Mouse (Mus musculus) forebrain, embryonic 10.5 days (tissue): ENCODE measurements around the gene Csmd2. TPM values are rescaled to one million over a fixed set of nuclear protein-coding genes. Genes with fewer than 3 reads are reported as not detected.

Experiments used
- DNase-seq: peaks from one replicate; pipeline ENCODE4 v3.0.0-alpha.2; 2017; ENCODE audit warnings: low spot score; ENCODE audit errors: extremely low spot score
- H3K27ac ChIP-seq: fragments of 300-500 bp; sonication (generic); 2 replicates; pipeline ENCODE4 v1.5.1; 2016; ENCODE audit warnings: mild to moderate bottlenecking
- H3K27me3 ChIP-seq: fragments of 300-500 bp; sonication (generic); 2 replicates; pipeline ENCODE4 v1.6.1; 2016; ENCODE audit warnings: mild to moderate bottlenecking; ENCODE audit not compliant: poor library complexity, severe bottlenecking
- H3K36me3 ChIP-seq: fragments of 300-500 bp; sonication (generic); replicated peaks from 2 replicates; pipeline ENCODE4 v1.6.1; 2016; ENCODE audit warnings: mild to moderate bottlenecking, moderate library complexity
- H3K4me1 ChIP-seq: fragments of 300-500 bp; sonication (generic); 2 replicates; pipeline ENCODE4 v1.6.1; 2016
- H3K4me3 ChIP-seq: fragments of 300-500 bp; sonication (generic); 2 replicates; pipeline ENCODE4 v1.5.1; 2016; ENCODE audit warnings: mild to moderate bottlenecking, moderate library complexity
- H3K9me3 ChIP-seq: fragments of 300-500 bp; sonication (generic); 2 replicates; pipeline ENCODE4 v1.6.1; 2016; ENCODE audit warnings: mild to moderate bottlenecking, moderate library complexity
- WGBS: fragments of 180-500 bp; shearing (Covaris S2); methylation state at CpG from one replicate; pipeline ENCODE4 v1.1.7; 2016; 5-methylcytosine and 5-hydroxymethylcytosine counted together
- polyA plus RNA-seq: library from polyadenylated mRNA; unstranded; fragments of >200 nt; fragmentation: Nextera tagmentation; extraction: Ambion mirVana; gene quantifications from 2 replicates; pipeline ENCODE4 v1.2.1, GENCODE M21; 2016

Gene Csmd2
- 0.34 and 0.40 TPM in 2 replicates for polyA plus RNA-seq

DNA sequence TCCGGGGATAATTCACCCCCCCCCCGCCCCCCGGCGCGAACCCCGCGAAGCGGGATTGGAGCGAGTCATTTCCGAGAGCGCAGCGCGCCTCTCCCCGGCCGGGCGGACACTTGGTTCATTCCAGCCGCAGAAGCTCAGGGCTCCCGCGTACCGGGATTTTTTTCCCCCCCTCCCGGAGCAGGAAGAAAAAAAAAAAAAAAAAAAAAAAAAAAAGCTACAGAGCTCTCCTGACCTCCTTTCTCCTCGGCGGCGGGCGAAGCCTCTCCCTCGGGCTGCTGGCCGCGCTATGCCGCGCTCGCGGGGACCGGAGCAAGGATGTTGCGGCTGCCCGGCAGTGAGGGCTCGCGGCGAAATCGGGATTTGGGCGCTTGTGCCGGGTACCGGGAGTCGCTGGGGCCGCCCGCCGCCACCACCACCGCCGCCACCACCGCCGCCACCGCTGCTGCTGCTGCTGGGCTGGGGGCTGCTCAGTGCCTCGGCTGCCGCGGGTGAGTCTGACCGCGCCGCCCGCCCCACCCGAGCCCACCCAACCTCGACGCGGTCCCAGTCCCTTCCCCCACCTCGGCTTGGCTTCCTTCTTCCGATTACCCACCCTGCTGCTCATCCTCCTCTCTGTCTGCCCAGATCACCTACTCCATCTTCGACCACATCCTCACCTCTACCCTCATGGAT, at the start of gene Csmd2:
Gene Csmd2, plus strand, starts transcription at position 74 of the 672 bp plus-strand sequence.
- no peaks in the 10 kb centered on the region for H3K9me3 ChIP-seq
- H3K36me3 ChIP-seq, result no peaks in the 10 kb centered on the region
- H3K4me1 ChIP-seq, result peaks cover 44% of the 10 kb centered on the region
- DNase-seq, result peak; percentile 47
- H3K4me3 ChIP-seq, result peak within 1 kb of the TSS; percentile 71
- peak within 1 kb of the TSS; percentile 83 for H3K27ac ChIP-seq
- WGBS, result 0% methylated on average over 62 of the region's 65 CpGs
- H3K27me3 ChIP-seq, result peaks cover 85% of the 10 kb centered on the region

DNA sequence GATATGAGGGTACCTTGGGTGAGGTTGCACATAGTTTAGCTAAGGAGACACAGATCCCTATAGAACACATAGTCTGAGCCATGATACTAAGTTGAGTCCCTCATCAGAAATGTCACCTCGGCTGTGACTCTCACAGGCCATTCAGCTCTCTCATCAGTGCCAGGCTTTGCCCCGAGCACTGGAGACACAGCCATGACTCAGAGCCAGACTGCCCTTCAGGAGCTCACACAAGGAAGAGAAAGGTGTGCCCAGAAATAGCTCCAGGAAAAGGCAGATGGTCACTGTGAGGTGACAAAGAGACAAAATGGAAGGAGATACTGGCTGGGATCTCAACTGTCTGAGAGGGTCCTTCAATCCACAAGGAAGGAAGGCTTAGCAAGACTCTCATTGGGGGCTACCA, 40.0 kb upstream of the Csmd2 start:
- no peak for DNase-seq
- H3K9me3 ChIP-seq, result no peaks in the 10 kb centered on the region
- no peak overlapping the region for H3K27ac ChIP-seq
- H3K36me3 ChIP-seq, result no peaks in the 10 kb centered on the region
- H3K4me1 ChIP-seq, result peaks cover 7% of the 10 kb centered on the region
- no peaks in the 10 kb centered on the region for H3K27me3 ChIP-seq
- no peak overlapping the region for H3K4me3 ChIP-seq
- 87% methylated on average over 2 of the region's 2 CpGs for WGBS

DNA sequence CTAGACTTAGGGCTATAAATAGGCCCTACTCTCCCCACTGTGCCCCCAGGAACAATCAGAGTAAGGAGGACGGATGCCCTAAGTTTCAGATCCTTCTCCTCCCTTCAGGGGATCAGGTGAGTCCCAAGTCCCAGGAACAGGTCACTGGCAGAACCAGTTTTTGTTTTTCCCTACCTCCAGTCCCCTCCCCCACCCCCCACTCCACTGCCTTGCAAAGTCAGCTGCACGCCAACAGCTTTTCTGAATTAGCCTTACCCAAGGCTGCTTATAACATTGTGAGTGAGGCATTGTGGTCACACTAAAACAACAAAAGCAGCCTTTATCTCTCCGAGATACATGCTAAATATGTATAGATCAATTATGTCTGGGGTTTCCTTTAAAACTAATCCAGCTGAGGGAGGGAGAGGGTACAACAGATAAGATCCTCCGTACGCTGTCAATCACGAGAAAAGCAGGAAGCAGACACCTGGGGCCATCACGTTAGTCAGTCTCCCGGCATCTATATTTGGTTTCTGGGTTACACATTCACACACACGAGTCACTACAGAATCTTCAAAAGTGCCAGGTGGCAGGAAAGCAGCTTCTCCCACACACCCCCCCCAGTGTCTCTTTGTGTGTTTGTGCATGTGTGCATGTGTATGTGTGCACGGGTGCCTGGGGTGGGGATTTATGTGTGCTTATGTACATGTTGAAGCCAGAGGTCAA, 34.5 kb upstream of the Csmd2 start:
- WGBS, result 65% methylated on average over 10 of the region's 10 CpGs
- Histone ChIP-seq H3K27ac (peak overlapping the region; percentile 25; the same call in 1 of the 2 replicates), H3K4me1 (peaks cover 14% of the 10 kb centered on the region), H3K36me3 (no peaks in the 10 kb centered on the region), H3K27me3 (no peaks in the 10 kb centered on the region), H3K4me3 (no peak overlapping the region), H3K9me3 (no peaks in the 10 kb centered on the region)
- no peak for DNase-seq

DNA sequence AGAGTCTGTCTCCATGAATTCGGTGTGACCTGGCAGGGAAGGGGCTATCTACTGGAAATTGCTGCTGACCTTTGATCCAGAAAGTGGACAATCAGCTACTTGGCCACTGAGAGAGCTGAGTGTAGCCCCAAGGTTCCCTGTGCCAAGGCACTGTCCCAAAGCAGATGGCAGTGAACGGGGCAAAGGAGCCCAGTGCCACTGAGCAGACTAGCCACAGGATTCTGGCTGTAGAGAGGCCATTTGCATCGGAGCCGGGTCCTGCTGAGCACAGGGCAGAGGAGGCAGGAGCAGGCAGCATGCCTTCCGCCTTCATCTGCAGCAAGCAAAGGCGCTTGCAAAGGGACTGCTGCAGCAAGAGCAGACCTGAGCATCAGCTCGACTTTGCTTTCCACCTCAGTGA, 18.6 kb upstream of the Csmd2 start:
- H3K27ac ChIP-seq, result no peak overlapping the region
- WGBS, result 17% methylated on average over 7 of the region's 7 CpGs
- no peaks in the 10 kb centered on the region for H3K36me3 ChIP-seq
- peaks cover 23% of the 10 kb centered on the region for H3K4me1 ChIP-seq
- H3K27me3 ChIP-seq, result peaks cover 50% of the 10 kb centered on the region
- no peaks in the 10 kb centered on the region for H3K9me3 ChIP-seq
- no peak for DNase-seq
- H3K4me3 ChIP-seq, result no peak overlapping the region

DNA sequence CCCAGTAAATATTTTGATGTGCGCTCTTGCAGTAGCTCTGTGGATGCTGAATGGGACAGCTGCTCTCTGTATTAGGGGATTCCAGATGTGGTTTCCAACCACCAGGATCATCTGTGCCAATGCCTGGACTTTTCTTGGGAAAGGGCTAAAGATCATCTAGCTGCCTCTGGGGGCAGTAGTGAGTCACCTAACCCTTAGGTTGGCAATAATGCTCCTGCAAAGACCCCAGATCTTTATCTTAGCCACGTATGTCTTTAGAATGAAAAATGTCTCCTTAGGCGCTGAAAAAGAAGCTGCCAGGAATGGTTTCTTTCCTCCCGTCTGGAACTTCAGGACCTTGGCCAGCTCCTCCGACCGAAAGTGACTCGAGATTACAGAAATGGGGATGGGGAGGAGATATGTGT, 17.6 kb upstream of the Csmd2 start:
- H3K27me3 ChIP-seq, result peaks cover 50% of the 10 kb centered on the region
- no peak overlapping the region for H3K27ac ChIP-seq
- no peaks in the 10 kb centered on the region for H3K36me3 ChIP-seq
- H3K4me3 ChIP-seq, result no peak overlapping the region
- peaks cover 23% of the 10 kb centered on the region for H3K4me1 ChIP-seq
- 10% methylated on average over 7 of the region's 7 CpGs for WGBS
- DNase-seq, result peak; percentile 40
- no peaks in the 10 kb centered on the region for H3K9me3 ChIP-seq

- 5% methylated on average over 39 of the region's 39 CpGs for WGBS
- H3K27me3 ChIP-seq, result peaks cover 50% of the 10 kb centered on the region
- no peak within 1 kb of the TSS for H3K27ac ChIP-seq
- no peaks in the 10 kb centered on the region for H3K9me3 ChIP-seq
- peaks cover 23% of the 10 kb centered on the region for H3K4me1 ChIP-seq
- peak; percentile 26 for DNase-seq
- H3K4me3 ChIP-seq, result peak within 1 kb of the TSS; percentile 34
- H3K36me3 ChIP-seq, result no peaks in the 10 kb centered on the region
These were observed 16.5 kb upstream of the Csmd2 start, which contains the start of gene CK137956 for GRCm38 (mm10) chr4:127970901-127971868. Gene CK137956, minus strand, starts transcription at chr4:127970951.

- peaks cover 23% of the 10 kb centered on the region for H3K4me1 ChIP-seq
- no peak overlapping the region for H3K4me3 ChIP-seq
- H3K27ac ChIP-seq, result no peak overlapping the region
- no peak for DNase-seq
- no peaks in the 10 kb centered on the region for H3K9me3 ChIP-seq
- WGBS, result 87% methylated on average over 3 of the region's 3 CpGs
- H3K36me3 ChIP-seq, result no peaks in the 10 kb centered on the region
- H3K27me3 ChIP-seq, result peaks cover 50% of the 10 kb centered on the region
These were observed 14.7 kb upstream of the Csmd2 start for GRCm38 (mm10) chr4:127972976-127973375.

DNA sequence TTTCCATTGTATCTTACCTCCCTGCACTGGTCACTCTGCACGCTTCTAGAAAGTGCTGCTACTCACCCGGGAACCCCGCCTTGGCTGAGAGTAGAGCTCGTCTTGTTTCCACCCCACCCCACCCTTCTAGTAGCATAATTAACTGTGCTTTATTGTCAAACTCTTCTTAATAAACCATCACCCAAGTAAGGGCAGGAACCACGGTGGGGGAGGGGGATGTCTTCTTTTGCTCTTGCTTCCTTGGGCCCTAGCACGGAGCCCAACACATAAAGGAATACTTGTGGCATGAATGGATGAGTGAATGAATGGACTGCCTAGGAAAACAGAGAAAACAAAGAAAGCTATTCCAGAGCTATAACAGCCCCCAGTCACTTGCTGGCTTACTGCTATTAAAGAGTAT, 6.5 kb upstream of the Csmd2 start:
- WGBS, result 52% methylated on average over 6 of the region's 6 CpGs
- DNase-seq, result peak; percentile 28
- no peak overlapping the region for H3K27ac ChIP-seq
- H3K36me3 ChIP-seq, result no peaks in the 10 kb centered on the region
- H3K27me3 ChIP-seq, result peaks cover 36% of the 10 kb centered on the region
- no peak overlapping the region for H3K4me3 ChIP-seq
- H3K9me3 ChIP-seq, result no peaks in the 10 kb centered on the region
- H3K4me1 ChIP-seq, result peaks cover 25% of the 10 kb centered on the region

GRCm38 (mm10) chr4:127984426-127984825, 3.2 kb upstream of the Csmd2 start:
- Histone ChIP-seq H3K36me3 (no peaks in the 10 kb centered on the region), H3K4me1 (peaks cover 57% of the 10 kb centered on the region), H3K9me3 (no peaks in the 10 kb centered on the region), H3K27ac (no peak overlapping the region), H3K27me3 (peaks cover 69% of the 10 kb centered on the region), H3K4me3 (no peak overlapping the region)
- WGBS, result 95% methylated on average over 2 of the region's 2 CpGs
- DNase-seq, result no peak

DNA sequence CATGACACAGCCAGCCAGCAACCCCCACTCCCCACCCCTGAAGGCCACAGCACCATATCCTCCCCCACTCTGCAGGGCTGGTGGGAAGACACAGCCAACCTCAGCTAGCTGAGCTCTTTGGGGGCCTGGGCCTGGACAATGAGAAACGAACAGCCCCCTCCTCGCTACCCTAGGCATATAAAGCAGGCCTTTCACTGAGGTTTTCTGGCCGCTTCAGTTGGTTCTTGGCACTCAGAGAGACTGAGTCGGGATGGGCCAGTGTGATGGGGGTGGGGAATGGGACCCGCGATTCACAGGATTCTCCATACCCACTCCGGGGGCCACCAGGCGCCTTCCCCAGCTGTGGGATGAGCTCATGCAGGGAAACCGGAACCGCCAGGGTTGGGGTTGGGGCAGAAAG, 1.8 kb upstream of the Csmd2 start:
- H3K27me3 ChIP-seq, result peaks cover 84% of the 10 kb centered on the region
- no peaks in the 10 kb centered on the region for H3K36me3 ChIP-seq
- peak overlapping the region; percentile 71; the same call in 1 of the 2 replicates for H3K4me3 ChIP-seq
- 9% methylated on average over 10 of the region's 10 CpGs for WGBS
- DNase-seq, result no peak
- H3K4me1 ChIP-seq, result peaks cover 54% of the 10 kb centered on the region
- H3K9me3 ChIP-seq, result no peaks in the 10 kb centered on the region
- no peak overlapping the region for H3K27ac ChIP-seq

- 2% methylated on average over 25 of the region's 25 CpGs for WGBS
- Histone ChIP-seq H3K9me3 (no peaks in the 10 kb centered on the region), H3K4me3 (peak overlapping the region; percentile 71), H3K4me1 (peaks cover 47% of the 10 kb centered on the region), H3K27ac (peak overlapping the region; percentile 44; the same call in 1 of the 2 replicates), H3K36me3 (no peaks in the 10 kb centered on the region), H3K27me3 (peaks cover 88% of the 10 kb centered on the region)
- peak; percentile 32 for DNase-seq
These were observed 1.1 kb upstream of the Csmd2 start for GRCm38 (mm10) chr4:127986491-127987075.

- peak; percentile 26 for DNase-seq
- peaks cover 90% of the 10 kb centered on the region for H3K27me3 ChIP-seq
- no peak overlapping the region for H3K27ac ChIP-seq
- WGBS, result 6% methylated on average over 10 of the region's 10 CpGs
- no peaks in the 10 kb centered on the region for H3K36me3 ChIP-seq
- H3K4me3 ChIP-seq, result peak overlapping the region; percentile 71
- peaks cover 44% of the 10 kb centered on the region for H3K4me1 ChIP-seq
- H3K9me3 ChIP-seq, result no peaks in the 10 kb centered on the region
These were observed 387 bp upstream of the Csmd2 start for GRCm38 (mm10) chr4:127987270-127987669.
